Mouse (Mus musculus): ENCODE data around the gene Satb1.

Satb1 gene

GRCm38 (mm10) chr17:51832900-51833577 is at the start of gene Satb1:
Gene Satb1, minus strand, starts transcription at chr17:51833290.
- peak; percentile 93 for DNase-seq (ENCODE audit: low spot score)

- DNase-seq (ENCODE audit: low spot score) = no peak
Measured at GRCm38 (mm10) chr17:51882566-51882965, 49.5 kb upstream of the Satb1 start.

- DNase-seq (ENCODE audit: low spot score) = peak; percentile 39
Measured at GRCm38 (mm10) chr17:51880895-51881622, 48.0 kb upstream of the Satb1 start.

GRCm38 (mm10) chr17:51880221-51880620 is 47.1 kb upstream of the Satb1 start:
- DNase-seq (ENCODE audit: low spot score) = peak; percentile 63

GRCm38 (mm10) chr17:51879736-51880135 is 46.6 kb upstream of the Satb1 start:
- DNase-seq (ENCODE audit: low spot score) = no peak

- DNase-seq (ENCODE audit: low spot score) = peak; percentile 79
Measured at GRCm38 (mm10) chr17:51879171-51879570, 46.1 kb upstream of the Satb1 start.

GRCm38 (mm10) chr17:51876471-51876870 is 43.4 kb upstream of the Satb1 start:
- peak; percentile 83 for DNase-seq (ENCODE audit: low spot score)

- DNase-seq (ENCODE audit: low spot score) = peak; percentile 62
Measured at GRCm38 (mm10) chr17:51857616-51858015, 24.5 kb upstream of the Satb1 start.

GRCm38 (mm10) chr17:51856332-51856731 is 23.2 kb upstream of the Satb1 start:
- DNase-seq (ENCODE audit: low spot score) = no peak

GRCm38 (mm10) chr17:51855261-51855660 is 22.2 kb upstream of the Satb1 start:
- peak; percentile 62 for DNase-seq (ENCODE audit: low spot score)

- DNase-seq (ENCODE audit: low spot score) = no peak
Measured at GRCm38 (mm10) chr17:51853952-51854351, 20.9 kb upstream of the Satb1 start.

GRCm38 (mm10) chr17:51840596-51840995 is 7.5 kb upstream of the Satb1 start:
- DNase-seq (ENCODE audit: low spot score) = no peak

- no peak for DNase-seq (ENCODE audit: low spot score)
Measured at GRCm38 (mm10) chr17:51839484-51839883, 6.4 kb upstream of the Satb1 start.

- DNase-seq (ENCODE audit: low spot score) = no peak
Measured at GRCm38 (mm10) chr17:51836901-51837300, 3.8 kb upstream of the Satb1 start.

- no peak for DNase-seq (ENCODE audit: low spot score)
Measured at GRCm38 (mm10) chr17:51836243-51836642, 3.2 kb upstream of the Satb1 start.

GRCm38 (mm10) chr17:51833578-51834361 is 680 bp upstream of the Satb1 start:
- peak; percentile 68 for DNase-seq (ENCODE audit: low spot score)

GRCm38 (mm10) chr17:51832421-51832875 is 642 bp downstream of the Satb1 start:
- DNase-seq (ENCODE audit: low spot score) = peak; percentile 83

- DNase-seq (ENCODE audit: low spot score) = peak; percentile 57
Measured at GRCm38 (mm10) chr17:51831702-51832420, 1.2 kb downstream of the Satb1 start.

- DNase-seq (ENCODE audit: low spot score) = no peak
Measured at GRCm38 (mm10) chr17:51831121-51831701, 1.9 kb downstream of the Satb1 start.

GRCm38 (mm10) chr17:51829436-51829835 is 3.7 kb downstream of the Satb1 start:
- peak; percentile 38 for DNase-seq (ENCODE audit: low spot score)

GRCm38 (mm10) chr17:51827922-51828410 is 5.1 kb downstream of the Satb1 start:
- no peak for DNase-seq (ENCODE audit: low spot score)
